Mouse (Mus musculus) stomach, embryonic 14.5 days (tissue): ENCODE results near the gene Ccin. TPM values are rescaled to one million over a fixed set of nuclear protein-coding genes. Genes with fewer than 3 reads are reported as not detected.

Experiments
- ATAC-seq: fragments of 200-750 bp; cut with Nextera tagmentation; 2 replicates; pipeline ENCODE4 v1.8.0; 2017; ENCODE audit warnings: low read depth, moderate TSS enrichment; ENCODE audit not compliant: insufficient number of reproducible peaks, insufficient read depth, low FRiP score
- H3K27ac ChIP-seq: fragments of 300-500 bp; sonication (generic); 2 replicates; pipeline ENCODE4 v1.5.1; 2014; ENCODE audit warnings: mild to moderate bottlenecking, low read length, moderate library complexity, mixed read lengths
- H3K27me3 ChIP-seq: fragments of 300-500 bp; sonication (generic); 2 replicates; pipeline ENCODE4 v1.6.1; 2014; ENCODE audit warnings: low read length, control low read depth, mixed read lengths; ENCODE audit not compliant: control insufficient read depth, insufficient read depth
- H3K36me3 ChIP-seq: fragments of 300-500 bp; sonication (generic); 2 replicates; pipeline ENCODE4 v1.6.1; 2014; ENCODE audit warnings: mild to moderate bottlenecking, control low read depth, low read length, moderate library complexity, mixed read lengths; ENCODE audit not compliant: control insufficient read depth, insufficient read depth
- H3K4me1 ChIP-seq: fragments of 300-500 bp; sonication (generic); 2 replicates; pipeline ENCODE4 v1.6.1; 2014; ENCODE audit warnings: low read length, control low read depth, mixed read lengths; ENCODE audit not compliant: control insufficient read depth, insufficient read depth
- H3K4me2 ChIP-seq: fragments of 300-500 bp; sonication (generic); replicated peaks from 2 replicates; pipeline ENCODE4 v1.6.1; 2014; ENCODE audit warnings: low read depth, low read length, control low read depth
- H3K4me3 ChIP-seq: fragments of 300-500 bp; sonication (generic); 2 replicates; pipeline ENCODE4 v1.5.1; 2014; ENCODE audit warnings: low read depth, low read length, control low read depth
- H3K9ac ChIP-seq: fragments of 300-500 bp; sonication (generic); replicated peaks from 2 replicates; pipeline ENCODE4 v1.6.1; 2014; ENCODE audit warnings: low read depth, mild to moderate bottlenecking, control low read depth, low read length, moderate library complexity, mixed read lengths
- H3K9me3 ChIP-seq: fragments of 300-500 bp; sonication (generic); 2 replicates; pipeline ENCODE4 v1.6.1; 2016; ENCODE audit warnings: low read depth, low read length, control low read depth; ENCODE audit not compliant: control insufficient read depth
- WGBS: fragments of 180-500 bp; shearing (Covaris S2); extraction: QIAGEN DNeasy Blood & Tissue Kit; methylation state at CpG from one replicate; pipeline ENCODE4 v1.1.7; 2014; 5-methylcytosine and 5-hydroxymethylcytosine counted together
- polyA plus RNA-seq: library from polyadenylated mRNA; unstranded; fragments of >200 nt; fragmentation: Nextera tagmentation; extraction: Ambion mirVana; gene quantifications from 2 replicates; pipeline ENCODE4 v1.2.1, GENCODE M21; 2014

Ccin gene
- polyA plus RNA-seq, 1 experiment from 2014 or later: not detected

DNA sequence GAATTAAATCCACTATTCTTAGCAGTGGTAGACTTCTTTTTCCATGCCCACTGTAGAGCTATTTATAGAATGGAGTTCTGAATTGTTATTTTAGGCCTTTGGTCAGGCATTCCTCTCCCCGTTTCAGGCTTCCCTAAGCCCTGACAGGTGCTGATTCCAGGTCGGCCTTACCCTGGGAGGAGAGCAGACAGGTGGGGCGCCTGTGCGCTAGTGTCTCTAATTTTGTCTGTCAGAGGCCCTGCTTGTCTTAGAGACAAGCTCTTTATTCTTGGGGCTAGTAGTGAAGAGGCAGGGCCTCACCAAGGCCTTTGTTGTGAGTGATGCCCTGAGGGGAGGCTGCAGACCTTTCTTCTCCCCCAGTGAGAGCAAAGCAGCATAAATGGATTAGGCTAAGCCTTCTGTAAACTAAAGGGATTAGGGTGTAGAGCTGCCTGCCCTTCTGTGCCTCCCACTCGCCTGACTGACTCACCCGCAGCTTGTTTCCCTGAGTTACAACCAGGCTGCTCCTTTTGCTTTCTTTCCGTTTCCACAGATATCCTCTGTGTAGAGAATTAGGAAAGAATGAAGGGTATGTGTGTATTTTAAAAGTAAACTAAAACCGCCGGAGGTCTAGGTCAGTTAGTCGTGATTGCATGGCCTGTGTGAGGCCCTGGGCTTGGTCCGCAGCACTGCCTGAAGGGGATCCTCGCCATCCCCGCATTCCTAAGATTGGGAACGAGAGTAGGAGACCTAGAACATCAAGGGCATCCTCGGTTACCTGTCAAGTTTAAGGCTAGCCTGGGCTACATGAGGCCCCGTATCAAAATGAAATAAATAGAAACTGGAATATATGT, 45.2 kb downstream of the Ccin start:
- Histone ChIP-seq H3K27ac (peak overlapping the region; percentile 46), H3K36me3 (peaks cover 88% of the 10 kb centered on the region), H3K9me3 (no peaks in the 10 kb centered on the region), H3K4me1 (peaks cover 15% of the 10 kb centered on the region), H3K4me2 (no peak overlapping the region), H3K27me3 (no peaks in the 10 kb centered on the region), H3K4me3 (no peak overlapping the region), H3K9ac (no peak overlapping the region)
- peak; percentile 73; the same call in 1 of the 2 replicates for ATAC-seq
- WGBS: 24% methylated on average over 16 of the region's 16 CpGs

DNA sequence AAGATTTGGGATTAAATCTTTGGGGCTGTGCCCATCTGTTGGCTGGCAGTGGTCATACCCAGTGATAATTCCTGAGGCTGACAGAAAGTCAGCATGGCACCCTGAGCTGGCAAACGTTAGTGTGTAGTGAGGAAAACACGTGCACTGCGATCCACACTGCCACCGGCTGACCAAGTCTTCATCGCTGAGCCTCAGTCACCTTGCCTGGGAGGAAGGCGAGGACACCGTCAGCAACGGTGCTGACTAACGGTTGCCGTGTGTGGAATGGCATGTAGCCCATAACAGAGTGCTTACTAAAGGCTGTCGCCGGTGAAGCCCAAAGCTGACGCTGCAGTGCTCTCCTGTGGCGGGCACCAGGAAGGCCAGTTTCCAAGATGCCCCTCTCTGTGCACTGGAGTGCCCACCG, 46.4 kb downstream of the Ccin start:
- WGBS: 94% methylated on average over 15 of the region's 15 CpGs
- H3K36me3 ChIP-seq: peaks cover 78% of the 10 kb centered on the region
- no peak overlapping the region for H3K9ac ChIP-seq
- H3K4me2 ChIP-seq: no peak overlapping the region
- H3K4me3 ChIP-seq: no peak overlapping the region
- no peak overlapping the region for H3K27ac ChIP-seq
- no peak for ATAC-seq
- H3K9me3 ChIP-seq: no peaks in the 10 kb centered on the region
- H3K27me3 ChIP-seq: no peaks in the 10 kb centered on the region
- peaks cover 15% of the 10 kb centered on the region for H3K4me1 ChIP-seq

- H3K4me3 ChIP-seq: no peak overlapping the region
- no peak overlapping the region for H3K4me2 ChIP-seq
- H3K36me3 ChIP-seq: peaks cover 59% of the 10 kb centered on the region
- no peak overlapping the region for H3K9ac ChIP-seq
- H3K4me1 ChIP-seq: peaks cover 15% of the 10 kb centered on the region
- whole genome bisulfite sequencing: 90% methylated on average over 5 of the region's 5 CpGs
- H3K9me3 ChIP-seq: no peaks in the 10 kb centered on the region
- ATAC-seq: no peak
- H3K27me3 ChIP-seq: no peaks in the 10 kb centered on the region
- H3K27ac ChIP-seq: no peak overlapping the region
These were observed 48.2 kb downstream of the Ccin start for GRCm38 (mm10) chr4:44031521-44031920.

Other genes with a start within 250 kb of the Ccin start
- not detected in 2 replicates for gene Olfr159, start 212.5 kb upstream of the Ccin start, polyA plus RNA-seq
- not detected in 2 replicates for gene Olfr156, start 159.6 kb upstream of the Ccin start, polyA plus RNA-seq
- not detected in 2 replicates for gene Olfr157, start 143.3 kb upstream of the Ccin start, polyA plus RNA-seq
- gene Olfr155, start 131.9 kb upstream of the Ccin start, polyA plus RNA-seq: not detected in 2 replicates
- 36.0 and 38.8 TPM in 2 replicates for gene Reck, start 108.0 kb upstream of the Ccin start, polyA plus RNA-seq
- gene Glipr2, start 26.1 kb upstream of the Ccin start, polyA plus RNA-seq: 117 and 121 TPM in 2 replicates
- 234 and 237 TPM in 2 replicates for gene Clta, start 21.0 kb downstream of the Ccin start, polyA plus RNA-seq
- gene Gne, start 100.7 kb downstream of the Ccin start, polyA plus RNA-seq: 26.0 and 28.9 TPM in 2 replicates